In genomic region chr11:100804409-100804808, GRCm38 (mm10) we compare ENCODE assay signal across 36 mouse cellular contexts. TPM values are rescaled to one million over a fixed set of nuclear protein-coding genes. Genes with fewer than 3 reads are reported as not detected.
DNase-seq lines count a peak whose midpoint lies in the region; ATAC-seq and TF ChIP-seq lines count a peak whose summit lies in the region.
"Had no signal": no experiment of that assay in that cellular context is flagged by ENCODE, and none has a peak within 500 bp of the region (broad histone marks: within the 10 kb centered on the region; RNA-seq: fewer than 3 reads in every experiment).

No protein-coding gene starts in this region.

- 96% methylated on average over 10 of the region's 10 CpGs for whole genome bisulfite sequencing in midbrain, postnatal 0 days
- 93% methylated on average over 10 of the region's 10 CpGs for WGBS in hindbrain, embryonic 16.5 days

- no peak overlapping the region for H3K9ac ChIP-seq in midbrain, postnatal 0 days (replicated peaks; ENCODE audit: low read length, poor library complexity, severe bottlenecking)
- no peak overlapping the region for H3K9ac ChIP-seq in hindbrain, embryonic 16.5 days (ENCODE audit: low read depth, low read length)
- H3K9ac ChIP-seq: embryonic facial prominence, embryonic 13.5 days; hindbrain, embryonic 12.5 days; limb, embryonic 12.5 days; liver, embryonic 15.5 days; lung, embryonic 14.5 days; midbrain, embryonic 15.5 days had no signal

- TF ChIP-seq CTCF in midbrain, postnatal 0 days (IDR thresholded peaks at IDR 0.05) = no peak

- H3K4me3 ChIP-seq in midbrain, postnatal 0 days (ENCODE audit: low read depth, low read length) = no peak overlapping the region
- no peak overlapping the region for H3K4me3 ChIP-seq in hindbrain, embryonic 16.5 days (ENCODE audit: low read length)
- H3K4me3 ChIP-seq: embryonic facial prominence, embryonic 13.5 days; forebrain, embryonic 10.5 days; hindbrain, embryonic 12.5 days; left cerebral cortex, adult 2 months; limb, embryonic 12.5 days; liver, embryonic 15.5 days; midbrain, embryonic 15.5 days; myocyte had no signal

- no peaks in the 10 kb centered on the region for H3K27me3 ChIP-seq in midbrain, postnatal 0 days (ENCODE audit: insufficient read depth, low read length)
- H3K27me3 ChIP-seq in hindbrain, embryonic 16.5 days (replicated peaks; ENCODE audit: control insufficient read depth, insufficient read depth, low read length) = no peaks in the 10 kb centered on the region
- H3K27me3 ChIP-seq: embryonic facial prominence, embryonic 13.5 days; hindbrain, embryonic 12.5 days; limb, embryonic 12.5 days; liver, embryonic 15.5 days; midbrain, embryonic 15.5 days had no signal

- H3K36me3 ChIP-seq in midbrain, postnatal 0 days (ENCODE audit: insufficient read depth, low read length) = peaks cover 42% of the 10 kb centered on the region
- H3K36me3 ChIP-seq in hindbrain, embryonic 16.5 days (ENCODE audit: control insufficient read depth, insufficient read depth, low read length) = peaks cover 23% of the 10 kb centered on the region; the same call in 1 of the 2 replicates

- no peaks in the 10 kb centered on the region for H3K4me1 ChIP-seq in midbrain, postnatal 0 days (ENCODE audit: insufficient read depth, low read length)
- no peaks in the 10 kb centered on the region for H3K4me1 ChIP-seq in hindbrain, embryonic 16.5 days (ENCODE audit: control insufficient read depth, insufficient read depth, low read depth, low read length)
- H3K4me1 ChIP-seq: liver, embryonic 15.5 days; midbrain, embryonic 15.5 days had no signal

- ATAC-seq in hematopoietic stem cell, adult 5-6 weeks (replicated peaks in 1 of 2; ENCODE audit: insufficient read depth in 1 of 2, low FRiP score in 2 of 2, low TSS enrichment in 1 of 2, low read depth in 1 of 2, poor library complexity in 2 of 2, severe bottlenecking in 2 of 2) = peak; percentile 14 to 17; a peak in 1 of 4 replicates
- ATAC-seq in monocyte, adult 5-6 weeks (replicated peaks; ENCODE audit: insufficient number of reproducible peaks, low FRiP score, low TSS enrichment, poor library complexity, severe bottlenecking) = peak; percentile 55
- ATAC-seq in midbrain, postnatal 0 days (ENCODE audit: low FRiP score) = no peak
- ATAC-seq in hindbrain, embryonic 16.5 days = no peak
- ATAC-seq: forebrain, embryonic 16.5 days; midbrain, embryonic 15.5 days had no signal

- no peaks in the 10 kb centered on the region for H3K9me3 ChIP-seq in midbrain, postnatal 0 days (ENCODE audit: low read length)
- H3K9me3 ChIP-seq in hindbrain, embryonic 16.5 days (ENCODE audit: control insufficient read depth, low read length) = no peaks in the 10 kb centered on the region
- H3K9me3 ChIP-seq: embryonic facial prominence, embryonic 13.5 days; G1E; hindbrain, embryonic 12.5 days; limb, embryonic 12.5 days; liver, embryonic 15.5 days; midbrain, embryonic 15.5 days had no signal

- peak; percentile 84 for DNase-seq in 416B (ENCODE audit: low read depth)
- DNase-seq in CD8-positive naive resting alpha-beta T cell, adult 2 months (ENCODE audit: low read depth in 2 of 2, low spot score in 2 of 2) = peak; percentile 48 to 63
- no peak for DNase-seq in layer of hippocampus, postnatal 25 days (ENCODE audit: extremely low spot score in 1 of 2, low spot score in 1 of 2)
- no peak for DNase-seq in midbrain, postnatal 0 days (ENCODE audit: low spot score)
- no peak for DNase-seq in right cerebral cortex, postnatal 4 days
- DNase-seq: adrenal gland, postnatal 36 days; cerebellum, adult 8-10 months; kidney, adult 11 months; kidney, postnatal 14 days; layer of hippocampus, adult 9-11 months; lung, embryonic 14.5 days; lung, postnatal 4 days; retina, postnatal 1 day; right cerebral cortex, postnatal 14 days; thymus, adult 2 months; thymus, postnatal 36 days had no signal

- no peak overlapping the region for H3K4me2 ChIP-seq in midbrain, postnatal 0 days (ENCODE audit: low read depth, low read length, poor library complexity, severe bottlenecking)
- no peak overlapping the region for H3K4me2 ChIP-seq in hindbrain, embryonic 16.5 days (ENCODE audit: low read length)
- H3K4me2 ChIP-seq: embryonic facial prominence, embryonic 13.5 days; hindbrain, embryonic 12.5 days; limb, embryonic 12.5 days; liver, embryonic 15.5 days; lung, embryonic 14.5 days; midbrain, embryonic 15.5 days had no signal

- no peak overlapping the region for H3K27ac ChIP-seq in midbrain, postnatal 0 days (ENCODE audit: low read depth, low read length)
- no peak overlapping the region for H3K27ac ChIP-seq in hindbrain, embryonic 16.5 days (ENCODE audit: low read depth, low read length)
- H3K27ac ChIP-seq: embryonic facial prominence, embryonic 13.5 days; forebrain, embryonic 10.5 days; hindbrain, embryonic 12.5 days; left cerebral cortex, adult 2 months; limb, embryonic 12.5 days; liver, embryonic 15.5 days; midbrain, embryonic 15.5 days; stomach, postnatal 0 days had no signal

RNA-seq across cellular contexts. Expression of gene Ghdc, which starts 33.7 kb away (rescaled TPM):
- 2.4 and 3.3 TPM in 2 replicates for total RNA-seq in hematopoietic stem cell, adult 5-6 weeks (2017)
- 4.7 to 7.0 TPM (median 6.8 TPM) in 3 replicates for total RNA-seq in monocyte, adult 5-6 weeks (2017)
- total RNA-seq in layer of hippocampus, postnatal 25 days (2021) = 1 to 10 TPM; 5.2 to 6.8 TPM
- total RNA-seq in midbrain, postnatal 0 days (2014; rRNA removed) = 13.9 and 14.1 TPM in 2 replicates
- polyA plus RNA-seq in midbrain, postnatal 0 days (2015; fragmentation: Nextera tagmentation; extraction: Ambion mirVana) = 6.5 and 6.7 TPM in 2 replicates
- polyA plus RNA-seq in hindbrain, embryonic 16.5 days (2015; fragmentation: Nextera tagmentation; extraction: Ambion mirVana) = 8.2 and 9.6 TPM in 2 replicates

RNA-seq across cellular contexts. Expression of gene Hcrt, which starts 41.7 kb away (rescaled TPM):
- total RNA-seq in hematopoietic stem cell, adult 5-6 weeks (2017) = not detected in 2 replicates
- not detected in 3 replicates for total RNA-seq in monocyte, adult 5-6 weeks (2017)
- not detected for total RNA-seq in layer of hippocampus, postnatal 25 days (2021)
- total RNA-seq in midbrain, postnatal 0 days (2014; rRNA removed) = 4.5 and 6.7 TPM in 2 replicates
- 5.7 and 16.8 TPM in 2 replicates for polyA plus RNA-seq in midbrain, postnatal 0 days (2015; fragmentation: Nextera tagmentation; extraction: Ambion mirVana)
- 0.48 and 0.59 TPM in 2 replicates for polyA plus RNA-seq in hindbrain, embryonic 16.5 days (2015; fragmentation: Nextera tagmentation; extraction: Ambion mirVana)
- total RNA-seq: adrenal gland, postnatal 36 days; G1E; gastrocnemius, adult 8-10 months; heart, postnatal 25 days; left cerebral cortex, adult 2 months; liver, adult 2 months had no signal
- polyA plus RNA-seq: embryonic facial prominence, embryonic 13.5 days; forebrain, embryonic 10.5 days; G1E; gonadal fat pad, adult 2 months; heart, embryonic 14.5 days; hindbrain, embryonic 12.5 days; kidney, embryonic 14.5 days; limb, embryonic 12.5 days; liver, adult 2 months; liver, embryonic 15.5 days; lung, embryonic 14.5 days; myocyte; stomach, postnatal 0 days had no signal

RNA-seq across cellular contexts. Expression of gene Kcnh4, which starts 44.7 kb away (rescaled TPM):
- total RNA-seq in hematopoietic stem cell, adult 5-6 weeks (2017) = 0.13 TPM in 1 of 2 replicates, not detected in the other
- not detected in 3 replicates for total RNA-seq in monocyte, adult 5-6 weeks (2017)
- total RNA-seq in layer of hippocampus, postnatal 25 days (2021) = 1 to 10 TPM; 1.1 to 1.8 TPM
- total RNA-seq in midbrain, postnatal 0 days (2014; rRNA removed) = 13.7 and 19.6 TPM in 2 replicates
- 6.1 and 7.4 TPM in 2 replicates for polyA plus RNA-seq in midbrain, postnatal 0 days (2015; fragmentation: Nextera tagmentation; extraction: Ambion mirVana)
- 8.9 and 10.0 TPM in 2 replicates for polyA plus RNA-seq in hindbrain, embryonic 16.5 days (2015; fragmentation: Nextera tagmentation; extraction: Ambion mirVana)
- total RNA-seq: G1E; gastrocnemius, adult 8-10 months; heart, postnatal 25 days; liver, adult 2 months had no signal
- polyA plus RNA-seq: G1E; heart, embryonic 14.5 days; kidney, embryonic 14.5 days; limb, embryonic 12.5 days; liver, adult 2 months; liver, embryonic 15.5 days; lung, embryonic 14.5 days had no signal

RNA-seq across cellular contexts. Expression of gene Stat5b, which starts 46.1 kb away (rescaled TPM):
- 58.8 and 66.2 TPM in 2 replicates for total RNA-seq in hematopoietic stem cell, adult 5-6 weeks (2017)
- total RNA-seq in monocyte, adult 5-6 weeks (2017) = 71.6 to 86.1 TPM (median 75.5 TPM) in 3 replicates
- 10 to 100 TPM; 11.5 to 11.7 TPM for total RNA-seq in layer of hippocampus, postnatal 25 days (2021)
- 22.5 and 25.6 TPM in 2 replicates for total RNA-seq in midbrain, postnatal 0 days (2014; rRNA removed)
- 13.0 and 15.7 TPM in 2 replicates for polyA plus RNA-seq in midbrain, postnatal 0 days (2015; fragmentation: Nextera tagmentation; extraction: Ambion mirVana)
- polyA plus RNA-seq in hindbrain, embryonic 16.5 days (2015; fragmentation: Nextera tagmentation; extraction: Ambion mirVana) = 15.0 and 18.9 TPM in 2 replicates

RNA-seq across cellular contexts. Expression of gene Stat5a, which starts 54.7 kb away (rescaled TPM):
- 48.2 and 54.6 TPM in 2 replicates for total RNA-seq in hematopoietic stem cell, adult 5-6 weeks (2017)
- 20.0 to 28.0 TPM (median 25.1 TPM) in 3 replicates for total RNA-seq in monocyte, adult 5-6 weeks (2017)
- 1 to 10 TPM; 1.1 to 1.7 TPM for total RNA-seq in layer of hippocampus, postnatal 25 days (2021)
- 5.1 and 8.5 TPM in 2 replicates for total RNA-seq in midbrain, postnatal 0 days (2014; rRNA removed)
- polyA plus RNA-seq in midbrain, postnatal 0 days (2015; fragmentation: Nextera tagmentation; extraction: Ambion mirVana) = 4.0 TPM in 2 replicates
- 1.8 and 2.4 TPM in 2 replicates for polyA plus RNA-seq in hindbrain, embryonic 16.5 days (2015; fragmentation: Nextera tagmentation; extraction: Ambion mirVana)

Comparison
In these comparisons a context has a peak if more than half of its experiments do, and no peak if none do; other contexts are left out.
1. DNase-seq: peak in 416B (single experiment) and CD8-positive naive resting alpha-beta T cell, adult 2 months (2 of 2); none in layer of hippocampus, postnatal 25 days (0 of 2), midbrain, postnatal 0 days (single experiment) and right cerebral cortex, postnatal 4 days (single experiment).
2. ATAC-seq: peak in hematopoietic stem cell, adult 5-6 weeks (2 of 2) and monocyte, adult 5-6 weeks (single experiment); none in midbrain, postnatal 0 days (single experiment) and hindbrain, embryonic 16.5 days (single experiment).